Mouse (Mus musculus) forebrain, embryonic 10.5 days (tissue): ENCODE measurements around the gene Sgms1. TPM values are rescaled to one million over a fixed set of nuclear protein-coding genes. Genes with fewer than 3 reads are reported as not detected.

Experiments used
- DNase-seq: peaks from one replicate; pipeline ENCODE4 v3.0.0-alpha.2; 2017; ENCODE audit warnings: low spot score; ENCODE audit errors: extremely low spot score
- H3K27ac ChIP-seq: fragments of 300-500 bp; sonication (generic); 2 replicates; pipeline ENCODE4 v1.5.1; 2016; ENCODE audit warnings: mild to moderate bottlenecking
- H3K27me3 ChIP-seq: fragments of 300-500 bp; sonication (generic); 2 replicates; pipeline ENCODE4 v1.6.1; 2016; ENCODE audit warnings: mild to moderate bottlenecking; ENCODE audit not compliant: poor library complexity, severe bottlenecking
- H3K36me3 ChIP-seq: fragments of 300-500 bp; sonication (generic); replicated peaks from 2 replicates; pipeline ENCODE4 v1.6.1; 2016; ENCODE audit warnings: mild to moderate bottlenecking, moderate library complexity
- H3K4me1 ChIP-seq: fragments of 300-500 bp; sonication (generic); 2 replicates; pipeline ENCODE4 v1.6.1; 2016
- H3K4me3 ChIP-seq: fragments of 300-500 bp; sonication (generic); 2 replicates; pipeline ENCODE4 v1.5.1; 2016; ENCODE audit warnings: mild to moderate bottlenecking, moderate library complexity
- H3K9me3 ChIP-seq: fragments of 300-500 bp; sonication (generic); 2 replicates; pipeline ENCODE4 v1.6.1; 2016; ENCODE audit warnings: mild to moderate bottlenecking, moderate library complexity
- WGBS: fragments of 180-500 bp; shearing (Covaris S2); methylation state at CpG from one replicate; pipeline ENCODE4 v1.1.7; 2016; 5-methylcytosine and 5-hydroxymethylcytosine counted together
- polyA plus RNA-seq: library from polyadenylated mRNA; unstranded; fragments of >200 nt; fragmentation: Nextera tagmentation; extraction: Ambion mirVana; gene quantifications from 2 replicates; pipeline ENCODE4 v1.2.1, GENCODE M21; 2016

Gene Sgms1
- polyA plus RNA-seq, 1 experiment from 2014 or later: 15.1 TPM

- Histone ChIP-seq H3K27me3 (no peaks in the 10 kb centered on the region), H3K36me3 (no peaks in the 10 kb centered on the region), H3K4me3 (no peak overlapping the region), H3K9me3 (no peaks in the 10 kb centered on the region), H3K4me1 (no peaks in the 10 kb centered on the region), H3K27ac (no peak overlapping the region)
- WGBS: 93% methylated on average over 3 of the region's 3 CpGs
- DNase-seq: no peak
Observed at GRCm38 (mm10) chr19:32118496-32118895, 271.0 kb downstream of the Sgms1 start.

- Histone ChIP-seq H3K4me3 (no peak overlapping the region), H3K27ac (no peak overlapping the region), H3K27me3 (no peaks in the 10 kb centered on the region), H3K4me1 (no peaks in the 10 kb centered on the region), H3K9me3 (no peaks in the 10 kb centered on the region), H3K36me3 (no peaks in the 10 kb centered on the region)
- 82% methylated on average over 6 of the region's 6 CpGs for WGBS
- no peak for DNase-seq
Observed at GRCm38 (mm10) chr19:32117484-32118018, 272.0 kb downstream of the Sgms1 start.

GRCm38 (mm10) chr19:32111866-32112790 lies 277.4 kb downstream of the Sgms1 start:
- Histone ChIP-seq H3K27me3 (peaks cover 7% of the 10 kb centered on the region), H3K4me3 (no peak overlapping the region), H3K36me3 (no peaks in the 10 kb centered on the region), H3K4me1 (peaks cover 7% of the 10 kb centered on the region), H3K9me3 (no peaks in the 10 kb centered on the region), H3K27ac (no peak overlapping the region)
- 89% methylated on average over 8 of the region's 8 CpGs for WGBS
- DNase-seq: no peak

- Histone ChIP-seq H3K36me3 (no peaks in the 10 kb centered on the region), H3K4me3 (peak within 1 kb of the TSS; percentile 71), H3K9me3 (no peaks in the 10 kb centered on the region), H3K27ac (peak within 1 kb of the TSS; percentile 91), H3K4me1 (peaks cover 13% of the 10 kb centered on the region), H3K27me3 (peaks cover 30% of the 10 kb centered on the region)
- peak; percentile 62 for DNase-seq
- WGBS: under 1% methylated on average over 27 of the region's 28 CpGs
Observed at GRCm38 (mm10) chr19:32107771-32108306, 281.7 kb downstream of the Sgms1 start, which contains the start of gene Asah2. TSS of gene Asah2 (minus strand) at chr19:32108211.

- DNase-seq: no peak
- no peak overlapping the region for H3K4me3 ChIP-seq
Observed at GRCm38 (mm10) chr19:32106750-32107149, 282.8 kb downstream of the Sgms1 start.

GRCm38 (mm10) chr19:32104217-32104616 lies 285.3 kb downstream of the Sgms1 start:
- Histone ChIP-seq H3K27me3 (peaks cover 42% of the 10 kb centered on the region), H3K36me3 (no peaks in the 10 kb centered on the region), H3K4me3 (no peak overlapping the region), H3K4me1 (peaks cover 19% of the 10 kb centered on the region), H3K9me3 (no peaks in the 10 kb centered on the region), H3K27ac (no peak overlapping the region)
- 68% methylated on average over 4 of the region's 4 CpGs for WGBS
- DNase-seq: no peak

More at GRCm38 (mm10) chr19:32106750-32107149, 282.8 kb downstream of the Sgms1 start:
- Histone ChIP-seq H3K4me1 (peaks cover 19% of the 10 kb centered on the region), H3K27me3 (peaks cover 37% of the 10 kb centered on the region), H3K27ac (no peak overlapping the region), H3K9me3 (no peaks in the 10 kb centered on the region), H3K36me3 (no peaks in the 10 kb centered on the region)
- WGBS: 93% methylated on average over 2 of the region's 2 CpGs

DNA sequence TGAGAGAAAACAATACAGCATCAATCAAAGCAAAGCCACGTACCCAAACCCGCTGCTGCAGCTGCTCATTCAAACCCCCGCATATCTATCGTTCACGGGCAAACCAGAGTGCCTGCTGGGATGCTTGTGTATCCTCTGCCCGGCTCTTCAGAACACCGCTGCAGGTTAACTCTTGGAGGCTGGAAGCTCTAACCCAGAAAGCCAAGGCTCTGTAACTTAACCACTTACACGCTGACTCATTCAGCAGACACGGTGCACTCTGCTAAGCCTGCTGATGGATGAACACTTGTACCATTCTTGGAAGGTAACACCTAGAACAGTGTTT lies 286.6 kb downstream of the Sgms1 start:
- Histone ChIP-seq H3K27me3 (peaks cover 42% of the 10 kb centered on the region), H3K4me3 (peak overlapping the region; percentile 38), H3K4me1 (peaks cover 16% of the 10 kb centered on the region), H3K36me3 (no peaks in the 10 kb centered on the region), H3K27ac (no peak overlapping the region), H3K9me3 (no peaks in the 10 kb centered on the region)
- WGBS: 7% methylated on average over 9 of the region's 9 CpGs
- no peak for DNase-seq

- peak overlapping the region; percentile 38 for H3K4me3 ChIP-seq
- H3K27me3 ChIP-seq: peaks cover 37% of the 10 kb centered on the region
- no peaks in the 10 kb centered on the region for H3K36me3 ChIP-seq
- H3K4me1 ChIP-seq: peaks cover 12% of the 10 kb centered on the region
- no peaks in the 10 kb centered on the region for H3K9me3 ChIP-seq
- no peak overlapping the region for H3K27ac ChIP-seq
- DNase-seq: no peak
- WGBS: 30% methylated on average over 18 of the region's 18 CpGs
Observed at GRCm38 (mm10) chr19:32102294-32102975, 287.1 kb downstream of the Sgms1 start.

GRCm38 (mm10) chr19:32098582-32098981 lies 290.9 kb downstream of the Sgms1 start:
- Histone ChIP-seq H3K9me3 (no peaks in the 10 kb centered on the region), H3K27ac (no peak overlapping the region), H3K4me1 (peaks cover 12% of the 10 kb centered on the region), H3K27me3 (peaks cover 19% of the 10 kb centered on the region), H3K36me3 (no peaks in the 10 kb centered on the region), H3K4me3 (no peak overlapping the region)
- DNase-seq: no peak
- WGBS: 87% methylated on average over 3 of the region's 3 CpGs

- H3K27me3 ChIP-seq: no peaks in the 10 kb centered on the region
- DNase-seq: no peak
- H3K4me1 ChIP-seq: no peaks in the 10 kb centered on the region
- no peak overlapping the region for H3K27ac ChIP-seq
- 87% methylated on average over 4 of the region's 4 CpGs for whole genome bisulfite sequencing
- no peaks in the 10 kb centered on the region for H3K9me3 ChIP-seq
- no peak overlapping the region for H3K4me3 ChIP-seq
- H3K36me3 ChIP-seq: no peaks in the 10 kb centered on the region
Observed at GRCm38 (mm10) chr19:32092358-32092757, 297.2 kb downstream of the Sgms1 start.

DNA sequence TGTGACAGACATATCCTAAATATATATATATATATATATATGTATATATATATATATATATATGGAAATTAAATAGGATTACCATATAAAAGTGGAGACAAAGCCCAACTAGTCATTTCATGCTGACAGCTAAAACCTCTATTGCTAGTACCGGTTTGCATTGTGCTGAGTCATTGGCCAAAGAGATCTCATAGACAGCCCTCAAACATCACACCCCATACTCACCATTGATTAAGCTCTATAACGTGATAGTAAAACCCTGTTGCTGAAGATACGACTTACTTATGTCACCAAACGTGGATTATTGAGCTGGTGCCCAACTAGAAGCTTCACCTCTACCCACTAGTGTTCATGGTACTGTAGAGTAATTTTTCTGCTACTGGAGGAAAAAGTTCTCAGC lies 298.7 kb downstream of the Sgms1 start:
- H3K4me1 ChIP-seq: no peaks in the 10 kb centered on the region
- H3K9me3 ChIP-seq: no peaks in the 10 kb centered on the region
- H3K27ac ChIP-seq: no peak overlapping the region
- WGBS: 89% methylated on average over 4 of the region's 4 CpGs
- no peak overlapping the region for H3K4me3 ChIP-seq
- H3K27me3 ChIP-seq: no peaks in the 10 kb centered on the region
- no peak for DNase-seq
- H3K36me3 ChIP-seq: no peaks in the 10 kb centered on the region

GRCm38 (mm10) chr19:32088570-32088969 lies 300.9 kb downstream of the Sgms1 start:
- 87% methylated on average over 1 of the region's 1 CpGs for WGBS
- no peaks in the 10 kb centered on the region for H3K9me3 ChIP-seq
- no peaks in the 10 kb centered on the region for H3K4me1 ChIP-seq
- H3K4me3 ChIP-seq: no peak overlapping the region
- no peak overlapping the region for H3K27ac ChIP-seq
- H3K36me3 ChIP-seq: no peaks in the 10 kb centered on the region
- DNase-seq: no peak
- H3K27me3 ChIP-seq: no peaks in the 10 kb centered on the region
